Comparison of ENCODE assay signal across 24 mouse cellular contexts in genomic region chr13:23717176-23717575, GRCm38 (mm10). TPM values are rescaled to one million over a fixed set of nuclear protein-coding genes. Genes with fewer than 3 reads are reported as not detected.
DNase-seq lines count a peak whose midpoint lies in the region; ATAC-seq and TF ChIP-seq lines count a peak whose summit lies in the region.
"Had no signal": no experiment of that assay in that cellular context is flagged by ENCODE, and none has a peak within 500 bp of the region (broad histone marks: within the 10 kb centered on the region; RNA-seq: fewer than 3 reads in every experiment).

No protein-coding gene starts in this region.

- no peak overlapping the region for H3K4me3 ChIP-seq in kidney, adult 2 months (ENCODE audit: insufficient read depth, low read depth, low read length)
- no peak overlapping the region for H3K4me3 ChIP-seq in kidney, embryonic 16.5 days (ENCODE audit: low read length)
- H3K4me3 ChIP-seq in testis, adult 2 months (ENCODE audit: control insufficient read depth, low read depth, low read length): no peak overlapping the region
- no peak overlapping the region for H3K4me3 ChIP-seq in liver, embryonic 13.5 days (replicated peaks)
- H3K4me3 ChIP-seq: embryonic facial prominence, embryonic 13.5 days; hindbrain, embryonic 10.5 days; layer of hippocampus, adult 2 months; neural tube, embryonic 13.5 days had no signal

- H3K4me1 ChIP-seq in kidney, adult 2 months (ENCODE audit: control insufficient read depth, insufficient read depth, low read length): no peaks in the 10 kb centered on the region
- H3K4me1 ChIP-seq in kidney, embryonic 16.5 days (ENCODE audit: insufficient read depth, low read length): no peaks in the 10 kb centered on the region
- no peaks in the 10 kb centered on the region for H3K4me1 ChIP-seq in testis, adult 2 months (ENCODE audit: control insufficient read depth, insufficient read depth, low read length)
- H3K4me1 ChIP-seq in liver, embryonic 13.5 days (replicated peaks): 0 out of 2 replicates have a peak, but pooled peaks cover 4% of the 10 kb centered on the region
- H3K4me1 ChIP-seq: embryonic facial prominence, embryonic 13.5 days had no signal

- H3K27me3 ChIP-seq in kidney, adult 2 months (replicated peaks; ENCODE audit: control insufficient read depth, insufficient read depth, low read length): no peaks in the 10 kb centered on the region
- no peaks in the 10 kb centered on the region for H3K27me3 ChIP-seq in kidney, embryonic 16.5 days (ENCODE audit: insufficient read depth, low read length)
- no peaks in the 10 kb centered on the region for H3K27me3 ChIP-seq in testis, adult 2 months (ENCODE audit: control insufficient read depth, insufficient read depth, low read length)
- H3K27me3 ChIP-seq in liver, embryonic 13.5 days: no peaks in the 10 kb centered on the region
- H3K27me3 ChIP-seq: embryonic facial prominence, embryonic 13.5 days; neural tube, embryonic 13.5 days had no signal

- H3K9me3 ChIP-seq in kidney, embryonic 16.5 days (ENCODE audit: low read length): no peaks in the 10 kb centered on the region
- no peaks in the 10 kb centered on the region for H3K9me3 ChIP-seq in liver, embryonic 13.5 days (replicated peaks)
- H3K9me3 ChIP-seq: embryonic facial prominence, embryonic 13.5 days; neural tube, embryonic 13.5 days had no signal

- no peak for TF ChIP-seq POLR2A in kidney, adult 2 months (IDR thresholded peaks at IDR 0.05; ENCODE audit: low read depth, low read length)
- no peak for TF ChIP-seq POLR2A in testis, adult 2 months (IDR thresholded peaks at IDR 0.05; ENCODE audit: control insufficient read depth, low read depth, low read length)

- ATAC-seq in kidney, embryonic 16.5 days (ENCODE audit: low FRiP score, low TSS enrichment): no peak
- ATAC-seq in liver, embryonic 13.5 days (ENCODE audit: low read depth): no peak
- ATAC-seq: forebrain, postnatal 0 days; hindbrain, postnatal 0 days; intestine, postnatal 0 days had no signal

- no peak for TF ChIP-seq CTCF in kidney, adult 2 months (conservative IDR thresholded peaks at IDR 0.05; ENCODE audit: insufficient read depth, insufficient read length, low read depth, low read length)
- no peak for TF ChIP-seq CTCF in testis, adult 2 months (IDR thresholded peaks at IDR 0.05; ENCODE audit: control insufficient read depth, insufficient read depth, insufficient replicate concordance, low read depth, low read length)

- H3K9ac ChIP-seq in kidney, embryonic 16.5 days (replicated peaks; ENCODE audit: low read length): no peak overlapping the region
- H3K9ac ChIP-seq in liver, embryonic 13.5 days: no peak overlapping the region
- H3K9ac ChIP-seq: embryonic facial prominence, embryonic 13.5 days; forebrain, postnatal 0 days; lung, embryonic 14.5 days; neural tube, embryonic 13.5 days had no signal

- no peak overlapping the region for H3K4me2 ChIP-seq in kidney, embryonic 16.5 days (replicated peaks; ENCODE audit: low read depth, low read length)
- no peak overlapping the region for H3K4me2 ChIP-seq in liver, embryonic 13.5 days
- H3K4me2 ChIP-seq: embryonic facial prominence, embryonic 13.5 days; lung, embryonic 14.5 days; midbrain, embryonic 11.5 days; neural tube, embryonic 13.5 days had no signal

- no peak for DNase-seq in kidney, adult 2 months
- no peak for DNase-seq in testis, postnatal 14 days (ENCODE audit: low spot score)
- DNase-seq in liver, embryonic 13.5 days: no peak
- no peak for DNase-seq in adipocyte (ENCODE audit: low spot score)
- DNase-seq in T-cell, adult 2 months (ENCODE audit: low spot score): no peak
- DNase-seq in layer of hippocampus, adult 9-11 months: no peak
- DNase-seq: adrenal gland, adult 2 months; cerebellum, postnatal 10 days; forebrain, postnatal 0 days; kidney, postnatal 14 days; left cerebral cortex, postnatal 4 days; lung, embryonic 14.5 days; lung, postnatal 4 days; thymus, postnatal 14 days had no signal

- peak overlapping the region; percentile 9; the same call in 1 of the 2 replicates for H3K27ac ChIP-seq in kidney, adult 2 months (ENCODE audit: insufficient read depth, low read depth, low read length)
- no peak overlapping the region for H3K27ac ChIP-seq in kidney, embryonic 16.5 days (ENCODE audit: low read length)
- 0 out of 2 replicates have a peak overlapping the region, but pooled peaks have one; percentile 21 for H3K27ac ChIP-seq in testis, adult 2 months (ENCODE audit: control insufficient read depth, insufficient read depth, low read depth, low read length)
- H3K27ac ChIP-seq in liver, embryonic 13.5 days: peak overlapping the region; percentile 5; the same call in 1 of the 2 replicates
- H3K27ac ChIP-seq: embryonic facial prominence, embryonic 13.5 days; hindbrain, embryonic 10.5 days; hindbrain, postnatal 0 days; layer of hippocampus, adult 2 months; neural tube, embryonic 13.5 days had no signal

- 70% methylated on average over 11 of the region's 11 CpGs for WGBS in kidney, adult 2 months
- 55% methylated on average over 11 of the region's 11 CpGs for WGBS in kidney, embryonic 16.5 days
- 49% methylated on average over 11 of the region's 11 CpGs for WGBS in liver, embryonic 13.5 days (ENCODE audit: insufficient replicate concordance)

- no peaks in the 10 kb centered on the region for H3K36me3 ChIP-seq in kidney, adult 2 months (ENCODE audit: control insufficient read depth, insufficient read depth, low read length)
- no peaks in the 10 kb centered on the region for H3K36me3 ChIP-seq in kidney, embryonic 16.5 days (ENCODE audit: insufficient read depth, low read length)
- H3K36me3 ChIP-seq in testis, adult 2 months (ENCODE audit: control insufficient read depth, insufficient read depth, low read length): no peaks in the 10 kb centered on the region
- no peaks in the 10 kb centered on the region for H3K36me3 ChIP-seq in liver, embryonic 13.5 days
- H3K36me3 ChIP-seq: embryonic facial prominence, embryonic 13.5 days; hindbrain, embryonic 10.5 days; neural tube, embryonic 13.5 days had no signal

RNA-seq across cellular contexts. Expression of gene Hfe, which starts 6.5 kb away (rescaled TPM):
- 21.2 and 21.4 TPM in 2 replicates for polyA plus RNA-seq in kidney, adult 2 months (2012; rRNA removed)
- 9.3 and 9.4 TPM in 2 replicates for polyA plus RNA-seq in kidney, embryonic 16.5 days (2015; fragmentation: Nextera tagmentation; extraction: Ambion mirVana)
- polyA plus RNA-seq in testis, adult 2 months (2012; rRNA removed): 5.2 and 6.1 TPM in 2 replicates
- 6.6 and 8.8 TPM in 2 replicates for polyA plus RNA-seq in liver, embryonic 13.5 days (2015; fragmentation: Nextera tagmentation; extraction: Ambion mirVana)

RNA-seq across cellular contexts. Expression of gene Hist1h4c, which starts 18.9 kb away (rescaled TPM):
- 9.4 and 10.3 TPM in 2 replicates for polyA plus RNA-seq in kidney, adult 2 months (2012; rRNA removed)
- polyA plus RNA-seq in kidney, embryonic 16.5 days (2015; fragmentation: Nextera tagmentation; extraction: Ambion mirVana): 4.5 and 5.9 TPM in 2 replicates
- 20.1 and 20.6 TPM in 2 replicates for polyA plus RNA-seq in testis, adult 2 months (2012; rRNA removed)
- polyA plus RNA-seq in liver, embryonic 13.5 days (2015; fragmentation: Nextera tagmentation; extraction: Ambion mirVana): 5.4 and 8.6 TPM in 2 replicates

RNA-seq across cellular contexts. Expression of gene Hist1h1c, which starts 21.4 kb away (rescaled TPM):
- polyA plus RNA-seq in kidney, adult 2 months (2012; rRNA removed): 68.7 and 76.0 TPM in 2 replicates
- 25.6 and 28.3 TPM in 2 replicates for polyA plus RNA-seq in kidney, embryonic 16.5 days (2015; fragmentation: Nextera tagmentation; extraction: Ambion mirVana)
- polyA plus RNA-seq in testis, adult 2 months (2012; rRNA removed): 5.4 and 6.9 TPM in 2 replicates
- polyA plus RNA-seq in liver, embryonic 13.5 days (2015; fragmentation: Nextera tagmentation; extraction: Ambion mirVana): 60.3 and 72.2 TPM in 2 replicates

RNA-seq across cellular contexts. Expression of gene Hist1h1t, which starts 21.6 kb away (rescaled TPM):
- not detected in 2 replicates for polyA plus RNA-seq in kidney, adult 2 months (2012; rRNA removed)
- polyA plus RNA-seq in kidney, embryonic 16.5 days (2015; fragmentation: Nextera tagmentation; extraction: Ambion mirVana): 0.26 TPM in 1 of 2 replicates, not detected in the other
- polyA plus RNA-seq in testis, adult 2 months (2012; rRNA removed): 22.2 and 24.8 TPM in 2 replicates
- polyA plus RNA-seq in liver, embryonic 13.5 days (2015; fragmentation: Nextera tagmentation; extraction: Ambion mirVana): not detected in 2 replicates
- polyA plus RNA-seq: adrenal gland, adult 2 months; C2C12; embryonic facial prominence, embryonic 13.5 days; forebrain, postnatal 0 days; hindbrain, embryonic 10.5 days; hindbrain, postnatal 0 days; intestine, postnatal 0 days; lung, embryonic 14.5 days; midbrain, embryonic 11.5 days; neural tube, embryonic 13.5 days had no signal

RNA-seq across cellular contexts. Expression of gene Hist1h3c, which starts 28.2 kb away (rescaled TPM):
- polyA plus RNA-seq in kidney, adult 2 months (2012; rRNA removed): 0.39 and 1.1 TPM in 2 replicates
- 6.8 and 9.7 TPM in 2 replicates for polyA plus RNA-seq in kidney, embryonic 16.5 days (2015; fragmentation: Nextera tagmentation; extraction: Ambion mirVana)
- polyA plus RNA-seq in testis, adult 2 months (2012; rRNA removed): 2.3 TPM in 2 replicates
- polyA plus RNA-seq in liver, embryonic 13.5 days (2015; fragmentation: Nextera tagmentation; extraction: Ambion mirVana): 5.2 and 5.9 TPM in 2 replicates
